In the genomic region with DNA sequence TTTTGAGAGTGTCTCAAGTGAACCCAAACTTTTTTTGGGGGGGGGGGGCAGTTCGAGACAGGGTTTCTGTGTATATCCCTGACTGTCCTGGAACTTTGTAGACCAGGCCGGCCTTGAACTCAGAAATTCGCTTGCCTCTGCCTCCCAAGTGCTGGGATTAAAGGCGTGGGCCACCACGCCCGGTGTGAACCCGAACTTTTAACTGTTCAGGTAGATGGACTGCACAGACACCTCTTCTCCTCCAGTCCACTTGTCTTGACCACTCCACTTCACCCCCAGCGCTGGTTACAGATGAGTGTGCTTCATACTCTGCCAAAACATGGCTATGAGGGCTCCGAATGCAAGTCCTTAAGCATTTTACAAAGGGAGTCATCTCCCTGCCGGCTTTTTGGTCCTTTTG, we compare ENCODE assay signal across 8 mouse cellular contexts. TPM values are rescaled to one million over a fixed set of nuclear protein-coding genes. Genes with fewer than 3 reads are reported as not detected.
A peak's percentile ranks its signal among the peaks of the same experiment; 100 is the strongest.
DNase-seq lines count a peak whose midpoint lies in the region; ATAC-seq and TF ChIP-seq lines count a peak whose summit lies in the region.
"Had no signal": no experiment of that assay in that cellular context is flagged by ENCODE, and none has a peak within 500 bp of the region (broad histone marks: within the 10 kb centered on the region; RNA-seq: fewer than 3 reads in every experiment).

No protein-coding gene starts in this region.

- H3K27ac ChIP-seq in lung, postnatal 0 days (ENCODE audit: low read length): no peak overlapping the region
- H3K27ac ChIP-seq in forebrain, embryonic 14.5 days (ENCODE audit: low read depth, low read length): no peak overlapping the region
- no peak overlapping the region for H3K27ac ChIP-seq in limb, embryonic 15.5 days
- H3K27ac ChIP-seq in stomach, embryonic 16.5 days (ENCODE audit: low read length): no peak overlapping the region
- H3K27ac ChIP-seq in thymus, adult 2 months (ENCODE audit: control insufficient read depth, insufficient read depth, low read length): no peak overlapping the region

- H3K9me3 ChIP-seq in lung, postnatal 0 days (ENCODE audit: low read length): no peaks in the 10 kb centered on the region
- no peaks in the 10 kb centered on the region for H3K9me3 ChIP-seq in forebrain, embryonic 14.5 days (replicated peaks; ENCODE audit: control insufficient read depth, low read length)
- H3K9me3 ChIP-seq in limb, embryonic 15.5 days: no peaks in the 10 kb centered on the region
- H3K9me3 ChIP-seq in stomach, embryonic 16.5 days (replicated peaks; ENCODE audit: control insufficient read depth, low read length): no peaks in the 10 kb centered on the region

- TF ChIP-seq CTCF in lung, postnatal 0 days (IDR thresholded peaks at IDR 0.05): no peak
- TF ChIP-seq CTCF in lung, adult 2 months (IDR thresholded peaks at IDR 0.05; ENCODE audit: insufficient read depth, low read length): no peak
- no peak for TF ChIP-seq CTCF in thymus, adult 2 months (IDR thresholded peaks at IDR 0.05; ENCODE audit: borderline replicate concordance, control insufficient read depth, extremely low read depth, insufficient read depth, low read length, poor library complexity)

- no peak for TF ChIP-seq POLR2A in lung, adult 2 months (IDR thresholded peaks at IDR 0.05; ENCODE audit: borderline replicate concordance, extremely low read depth, low read depth, low read length)
- no peak for TF ChIP-seq POLR2A in thymus, adult 2 months (IDR thresholded peaks at IDR 0.05; ENCODE audit: control insufficient read depth, extremely low read depth, insufficient read depth, low read length, poor library complexity)

- H3K36me3 ChIP-seq in lung, postnatal 0 days (ENCODE audit: insufficient read depth, low read length): no peaks in the 10 kb centered on the region
- peaks cover 39% of the 10 kb centered on the region for H3K36me3 ChIP-seq in forebrain, embryonic 14.5 days (ENCODE audit: control insufficient read depth, insufficient read depth, low read length)
- H3K36me3 ChIP-seq in limb, embryonic 15.5 days: peaks cover 22% of the 10 kb centered on the region
- H3K36me3 ChIP-seq in stomach, embryonic 16.5 days (ENCODE audit: control insufficient read depth, insufficient read depth, low read length): peaks cover 10% of the 10 kb centered on the region; the same call in 1 of the 2 replicates
- H3K36me3 ChIP-seq in thymus, adult 2 months (ENCODE audit: control insufficient read depth, insufficient read depth, low read length): peaks cover 11% of the 10 kb centered on the region

- TF ChIP-seq EP300 in lung, postnatal 0 days (IDR thresholded peaks at IDR 0.05): no peak

- H3K27me3 ChIP-seq in lung, postnatal 0 days (replicated peaks; ENCODE audit: insufficient read depth, low read length): no peaks in the 10 kb centered on the region
- no peaks in the 10 kb centered on the region for H3K27me3 ChIP-seq in forebrain, embryonic 14.5 days (replicated peaks; ENCODE audit: control insufficient read depth, insufficient read depth, low read length)
- H3K27me3 ChIP-seq in limb, embryonic 15.5 days: no peaks in the 10 kb centered on the region
- no peaks in the 10 kb centered on the region for H3K27me3 ChIP-seq in stomach, embryonic 16.5 days (ENCODE audit: control insufficient read depth, insufficient read depth, low read length)
- no peaks in the 10 kb centered on the region for H3K27me3 ChIP-seq in thymus, adult 2 months (ENCODE audit: control insufficient read depth, insufficient read depth, low read length)

- peaks cover 8% of the 10 kb centered on the region; the same call in 1 of the 2 replicates for H3K4me1 ChIP-seq in lung, postnatal 0 days (ENCODE audit: insufficient read depth, low read depth, low read length)
- peaks cover 12% of the 10 kb centered on the region for H3K4me1 ChIP-seq in lung, adult 2 months (ENCODE audit: control insufficient read depth, insufficient read depth, low read length)
- peaks cover 16% of the 10 kb centered on the region for H3K4me1 ChIP-seq in forebrain, embryonic 14.5 days (ENCODE audit: control insufficient read depth, insufficient read depth, low read length)
- peaks cover 10% of the 10 kb centered on the region for H3K4me1 ChIP-seq in limb, embryonic 15.5 days
- H3K4me1 ChIP-seq in stomach, embryonic 16.5 days (ENCODE audit: control insufficient read depth, insufficient read depth, low read length): peaks cover 13% of the 10 kb centered on the region
- peaks cover 8% of the 10 kb centered on the region for H3K4me1 ChIP-seq in thymus, adult 2 months (replicated peaks; ENCODE audit: control insufficient read depth, insufficient read depth, low read length)

- no peak overlapping the region for H3K4me3 ChIP-seq in lung, postnatal 0 days (ENCODE audit: low read depth, low read length)
- H3K4me3 ChIP-seq in lung, adult 2 months (replicated peaks; ENCODE audit: extremely low read depth, low read depth, low read length): no peak overlapping the region
- H3K4me3 ChIP-seq in forebrain, embryonic 14.5 days (ENCODE audit: low read depth, low read length): peak overlapping the region; percentile 95
- peak overlapping the region; percentile 97 for H3K4me3 ChIP-seq in limb, embryonic 15.5 days
- H3K4me3 ChIP-seq in stomach, embryonic 16.5 days (replicated peaks; ENCODE audit: low read length): peak overlapping the region; percentile 73
- H3K4me3 ChIP-seq in thymus, adult 2 months (ENCODE audit: control insufficient read depth, insufficient read depth, low read length): no peak overlapping the region

- no peak for ATAC-seq in lung, postnatal 0 days
- ATAC-seq in forebrain, embryonic 14.5 days: no peak
- no peak for ATAC-seq in limb, embryonic 15.5 days (ENCODE audit: insufficient number of reproducible peaks, low FRiP score, low TSS enrichment, low read depth)
- ATAC-seq in stomach, embryonic 16.5 days (ENCODE audit: insufficient read depth, low FRiP score): no peak

- peak overlapping the region; percentile 63; the same call in 1 of the 2 replicates for H3K4me2 ChIP-seq in lung, postnatal 0 days (replicated peaks; ENCODE audit: low read depth, low read length)
- H3K4me2 ChIP-seq in forebrain, embryonic 14.5 days (ENCODE audit: low read length): peak overlapping the region; percentile 69
- H3K4me2 ChIP-seq in limb, embryonic 15.5 days: peak overlapping the region; percentile 53; the same call in 1 of the 2 replicates
- H3K4me2 ChIP-seq in stomach, embryonic 16.5 days (ENCODE audit: low read depth, low read length): peak overlapping the region; percentile 83

- WGBS in lung, postnatal 0 days: 77% methylated on average over 10 of the region's 10 CpGs
- 83% methylated on average over 10 of the region's 10 CpGs for WGBS in lung, adult 2 months
- WGBS in forebrain, embryonic 14.5 days: 96% methylated on average over 10 of the region's 10 CpGs
- 92% methylated on average over 10 of the region's 10 CpGs for WGBS in limb, embryonic 15.5 days
- WGBS in stomach, embryonic 16.5 days: 89% methylated on average over 10 of the region's 10 CpGs
- 94% methylated on average over 10 of the region's 10 CpGs for WGBS in thymus, adult 2 months

- no peak for DNase-seq in lung, postnatal 0 days (ENCODE audit: low spot score)
- DNase-seq in lung, adult 2 months: no peak
- DNase-seq in forebrain, embryonic 14.5 days (ENCODE audit: low spot score): no peak
- no peak for DNase-seq in spleen, postnatal 14 days (ENCODE audit: low spot score in 2 of 2)
- DNase-seq in thymus, adult 2 months: no peak
- DNase-seq: gastrocnemius, postnatal 36 days had no signal

- no peak overlapping the region for H3K9ac ChIP-seq in lung, postnatal 0 days (replicated peaks; ENCODE audit: low read depth)
- 0 out of 2 replicates have a peak overlapping the region, but pooled peaks have one; percentile 98 for H3K9ac ChIP-seq in forebrain, embryonic 14.5 days (ENCODE audit: low read length)
- H3K9ac ChIP-seq in limb, embryonic 15.5 days: no peak overlapping the region
- H3K9ac ChIP-seq in stomach, embryonic 16.5 days (ENCODE audit: low read length): no peak overlapping the region

RNA-seq across cellular contexts. Expression of a gene that starts 2.0 kb away (rescaled TPM):
- polyA plus RNA-seq in lung, postnatal 0 days (2015; fragmentation: Nextera tagmentation; extraction: Ambion mirVana): 35.6 and 36.0 TPM in 2 replicates
- polyA plus RNA-seq in lung, adult 2 months (2012; rRNA removed): 28.4 and 43.3 TPM in 2 replicates
- 48.9 and 70.3 TPM in 2 replicates for polyA plus RNA-seq in forebrain, embryonic 14.5 days (2014; fragmentation: Nextera tagmentation; extraction: Ambion mirVana)
- polyA plus RNA-seq in limb, embryonic 15.5 days (2015; fragmentation: Nextera tagmentation; extraction: Ambion mirVana): 84.5 and 85.0 TPM in 2 replicates
- polyA plus RNA-seq in stomach, embryonic 16.5 days (2015; fragmentation: Nextera tagmentation; extraction: Ambion mirVana): 67.4 and 82.3 TPM in 2 replicates
- polyA plus RNA-seq in thymus, adult 2 months (2012; rRNA removed): 101 and 105 TPM in 2 replicates

RNA-seq across cellular contexts. Expression of a gene that starts 35.4 kb away (rescaled TPM):
- polyA plus RNA-seq in lung, postnatal 0 days (2015; fragmentation: Nextera tagmentation; extraction: Ambion mirVana): 2.7 and 3.1 TPM in 2 replicates
- 3.5 and 5.0 TPM in 2 replicates for polyA plus RNA-seq in lung, adult 2 months (2012; rRNA removed)
- 0.89 and 1.2 TPM in 2 replicates for polyA plus RNA-seq in forebrain, embryonic 14.5 days (2014; fragmentation: Nextera tagmentation; extraction: Ambion mirVana)
- 0.77 and 1.2 TPM in 2 replicates for polyA plus RNA-seq in limb, embryonic 15.5 days (2015; fragmentation: Nextera tagmentation; extraction: Ambion mirVana)
- 0.43 and 0.67 TPM in 2 replicates for polyA plus RNA-seq in stomach, embryonic 16.5 days (2015; fragmentation: Nextera tagmentation; extraction: Ambion mirVana)
- 0.31 and 0.44 TPM in 2 replicates for polyA plus RNA-seq in thymus, adult 2 months (2012; rRNA removed)

Comparison
In these comparisons a context has a peak if more than half of its experiments do, and no peak if none do; other contexts are left out.
1. H3K4me3 ChIP-seq: peak in forebrain, embryonic 14.5 days (single experiment), limb, embryonic 15.5 days (single experiment) and stomach, embryonic 16.5 days (single experiment); none in lung, postnatal 0 days (single experiment), lung, adult 2 months (single experiment) and thymus, adult 2 months (single experiment).
2. Peak in every context shown above with its lines, with median percentiles within 50 percentile points of each other: H3K4me2 ChIP-seq.